Mouse (Mus musculus) lung, postnatal 4 days (tissue): ENCODE measurements around the gene Dazap1.

ENCODE experiments used
- DNase-seq, 2 experiments: peaks; one replicate each; pipeline ENCODE4 v3.0.0; 2021

Dazap1 gene

DNA sequence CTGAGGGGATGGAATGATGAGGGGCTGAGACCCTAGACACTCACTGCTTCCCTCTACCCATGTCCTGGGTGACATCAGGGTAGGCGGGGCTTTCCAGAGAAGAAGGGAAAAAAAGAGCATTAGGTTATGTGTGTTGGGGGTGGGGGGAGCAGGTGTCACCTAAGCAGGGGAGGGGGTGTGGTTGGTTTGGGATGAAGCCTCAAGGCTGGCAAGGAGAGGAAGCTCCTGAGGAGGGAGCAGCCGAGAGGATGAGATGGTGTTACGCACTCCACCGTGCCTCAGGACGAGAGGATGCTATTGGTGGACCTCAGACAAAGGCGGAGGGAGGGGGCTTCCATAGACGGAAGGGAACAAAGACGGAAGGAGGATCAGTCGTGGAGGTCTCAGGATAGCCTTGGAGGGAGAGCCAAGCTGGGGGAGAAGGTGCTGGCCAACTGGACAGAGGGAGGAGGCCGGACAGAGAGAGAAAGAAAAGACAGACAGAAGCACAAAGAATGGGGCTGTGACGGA lies 39.4 kb downstream of the Dazap1 start:
- DNase-seq: no peak

DNA sequence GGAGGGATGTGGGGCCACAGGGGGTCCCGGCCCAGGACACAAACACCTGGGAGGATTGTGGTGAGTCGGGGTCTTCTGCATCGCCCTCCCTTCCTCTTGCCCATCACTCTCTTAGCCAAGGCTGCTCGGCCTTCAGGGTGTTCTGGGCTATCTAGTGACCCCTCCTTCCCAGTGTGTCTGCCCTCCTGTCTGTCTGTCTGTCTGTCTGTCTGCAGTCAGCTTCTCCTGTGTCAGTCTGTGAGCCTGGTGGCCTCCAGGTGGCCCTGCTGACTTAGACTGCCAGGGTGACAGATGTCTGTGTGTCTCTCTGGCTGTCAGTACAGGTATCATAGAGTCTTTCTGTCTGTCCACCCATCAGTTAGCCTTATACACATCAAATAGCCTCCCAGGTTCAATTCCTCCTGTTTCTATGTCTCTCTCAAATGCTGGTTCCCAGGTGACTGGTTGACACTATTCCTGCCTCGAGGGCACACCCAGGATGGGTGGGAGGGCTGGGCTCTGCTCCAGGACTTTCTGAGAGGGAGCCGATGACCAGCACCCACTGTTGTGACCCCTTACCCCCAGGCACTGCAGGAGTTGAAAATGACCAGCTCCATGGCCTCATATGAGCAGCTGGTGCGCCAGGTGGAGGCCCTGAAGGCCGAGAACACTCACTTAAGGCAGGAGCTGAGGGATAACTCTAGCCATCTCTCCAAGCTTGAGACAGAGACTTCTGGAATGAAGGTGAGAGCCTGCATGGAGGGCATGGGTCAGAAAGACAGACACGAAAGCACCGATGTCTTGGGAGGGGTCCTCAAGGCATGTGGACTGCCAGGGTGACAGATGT lies 40.2 kb downstream of the Dazap1 start:
- DNase-seq: no peak

DNA sequence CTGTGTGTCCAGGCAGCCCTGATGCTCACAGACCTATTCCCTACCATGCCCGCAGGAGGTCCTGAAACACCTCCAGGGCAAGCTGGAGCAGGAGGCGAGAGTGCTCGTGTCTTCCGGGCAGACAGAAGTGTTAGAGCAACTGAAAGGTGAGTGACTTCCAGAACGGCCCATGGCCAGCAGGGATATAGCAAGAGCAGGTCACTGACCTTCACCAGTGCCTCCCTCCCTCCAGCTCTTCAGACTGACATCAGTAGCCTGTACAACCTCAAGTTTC lies 40.7 kb downstream of the Dazap1 start:
- no peak for DNase-seq

DNA sequence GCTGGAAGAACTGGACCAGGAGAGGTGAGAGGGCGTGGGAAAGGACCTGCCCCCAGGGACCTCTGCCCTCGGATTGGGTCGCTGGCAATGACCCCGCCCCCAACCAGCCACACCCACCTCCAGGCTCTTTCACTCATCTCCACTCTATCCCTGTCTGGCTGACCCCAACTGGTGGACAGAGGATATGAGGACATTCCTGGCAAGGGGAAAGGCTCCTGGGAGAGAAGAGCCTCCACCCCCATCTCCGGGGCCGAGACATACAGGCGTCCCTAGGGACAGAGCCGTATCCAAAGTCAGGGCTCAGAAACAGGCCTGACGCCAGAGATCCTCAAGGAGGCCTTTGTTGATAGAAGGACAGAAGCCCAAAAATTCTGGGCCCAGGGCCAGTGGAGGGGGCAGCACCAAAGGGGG lies 41.2 kb downstream of the Dazap1 start:
- DNase-seq: peak; percentile 84 to 92

DNA sequence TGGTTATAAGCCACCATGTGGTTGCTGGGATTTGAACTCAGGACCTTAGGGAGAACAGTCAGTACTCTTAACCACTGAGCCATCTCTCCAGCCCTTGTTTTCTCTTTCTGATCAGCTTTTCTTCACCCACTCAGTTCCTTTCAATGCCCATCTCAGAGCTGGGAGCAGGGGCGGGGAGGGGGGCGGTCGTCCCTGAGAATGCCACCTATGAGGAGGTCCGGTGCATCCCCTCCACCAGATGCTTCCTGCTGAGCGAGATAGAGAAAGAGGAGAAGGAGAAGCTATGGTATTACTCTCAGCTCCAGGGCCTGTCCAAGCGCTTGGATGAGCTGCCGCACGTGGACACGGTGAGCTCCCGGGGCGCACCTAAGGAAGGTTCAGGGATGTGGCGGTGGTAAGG lies 43.2 kb downstream of the Dazap1 start:
- DNase-seq: no peak

DNA sequence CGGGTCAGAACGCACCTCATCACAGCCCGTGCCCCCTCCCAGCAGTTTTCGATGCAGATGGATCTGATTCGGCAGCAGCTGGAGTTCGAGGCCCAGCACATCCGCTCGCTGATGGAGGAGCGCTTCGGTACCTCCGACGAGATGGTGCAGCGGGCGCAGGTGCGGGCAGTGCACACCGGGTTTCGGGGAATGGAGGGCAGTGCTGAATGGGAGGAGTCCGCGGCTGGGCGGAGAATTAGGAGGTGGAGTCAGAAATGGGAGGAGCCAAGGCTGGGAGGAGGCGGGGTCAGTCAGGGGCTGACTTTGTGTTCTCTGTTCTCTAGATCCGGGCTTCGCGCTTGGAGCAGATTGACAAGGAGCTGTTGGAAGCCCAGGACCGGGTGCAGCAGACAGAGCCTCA lies 43.6 kb downstream of the Dazap1 start:
- DNase-seq: peak; percentile 54 to 71

DNA sequence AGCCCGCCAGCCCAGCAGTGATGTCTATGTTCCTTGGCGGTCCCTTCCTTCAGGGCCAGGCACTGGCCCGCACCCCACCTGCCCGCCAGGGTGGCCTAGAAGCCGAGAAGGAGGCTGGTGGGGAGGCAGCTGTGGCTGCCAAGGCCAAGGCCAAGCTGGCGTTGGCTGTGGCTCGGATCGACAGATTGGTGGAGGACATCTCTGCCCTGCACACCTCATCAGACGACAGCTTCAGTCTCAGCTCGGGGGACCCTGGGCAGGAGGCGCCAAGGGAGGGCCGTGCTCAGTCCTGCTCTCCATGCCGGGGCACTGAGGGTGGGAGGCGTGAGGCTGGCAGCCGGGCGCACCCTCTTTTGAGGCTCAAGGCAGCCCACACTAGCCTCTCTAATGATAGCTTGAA lies 50.3 kb downstream of the Dazap1 start:
- no peak for DNase-seq

DNA sequence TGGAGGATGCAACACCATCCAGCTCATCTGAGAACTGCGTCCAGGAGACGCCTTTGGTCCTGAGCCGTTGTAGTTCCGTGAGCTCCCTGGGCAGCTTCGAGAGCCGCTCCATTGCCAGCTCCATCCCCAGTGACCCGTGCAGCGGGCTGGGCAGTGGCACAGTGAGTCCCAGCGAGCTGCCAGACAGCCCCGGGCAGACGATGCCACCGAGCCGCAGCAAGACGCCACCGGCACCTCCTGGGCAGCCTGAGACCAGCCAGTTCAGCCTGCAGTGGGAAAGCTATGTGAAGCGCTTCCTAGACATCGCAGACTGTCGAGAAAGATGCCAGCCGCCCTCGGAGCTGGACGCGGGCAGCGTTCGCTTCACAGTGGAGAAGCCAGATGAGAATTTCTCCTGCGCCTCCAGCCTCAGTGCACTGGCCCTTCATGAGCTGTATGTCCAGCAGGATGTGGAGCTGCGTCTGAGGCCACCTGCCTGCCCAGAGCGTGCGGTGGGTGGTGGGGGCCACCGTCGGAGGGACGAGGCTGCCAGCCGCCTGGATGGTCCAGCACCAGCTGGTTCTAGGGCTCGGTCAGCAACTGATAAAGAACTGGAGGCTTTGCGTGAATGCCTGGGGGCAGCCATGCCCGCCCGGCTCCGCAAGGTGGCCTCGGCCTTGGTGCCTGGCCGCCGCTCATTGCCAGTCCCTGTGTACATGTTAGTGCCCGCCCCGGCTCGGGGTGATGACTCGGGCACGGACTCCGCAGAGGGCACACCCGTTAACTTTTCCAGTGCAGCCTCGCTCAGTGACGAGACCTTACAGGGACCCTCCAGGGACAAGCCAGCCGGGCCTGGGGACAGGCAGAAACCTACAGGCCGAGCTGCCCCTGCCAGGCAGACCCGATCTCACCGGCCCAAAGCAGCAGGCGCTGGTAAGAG lies 51.6 kb downstream of the Dazap1 start:
- DNase-seq: no peak

DNA sequence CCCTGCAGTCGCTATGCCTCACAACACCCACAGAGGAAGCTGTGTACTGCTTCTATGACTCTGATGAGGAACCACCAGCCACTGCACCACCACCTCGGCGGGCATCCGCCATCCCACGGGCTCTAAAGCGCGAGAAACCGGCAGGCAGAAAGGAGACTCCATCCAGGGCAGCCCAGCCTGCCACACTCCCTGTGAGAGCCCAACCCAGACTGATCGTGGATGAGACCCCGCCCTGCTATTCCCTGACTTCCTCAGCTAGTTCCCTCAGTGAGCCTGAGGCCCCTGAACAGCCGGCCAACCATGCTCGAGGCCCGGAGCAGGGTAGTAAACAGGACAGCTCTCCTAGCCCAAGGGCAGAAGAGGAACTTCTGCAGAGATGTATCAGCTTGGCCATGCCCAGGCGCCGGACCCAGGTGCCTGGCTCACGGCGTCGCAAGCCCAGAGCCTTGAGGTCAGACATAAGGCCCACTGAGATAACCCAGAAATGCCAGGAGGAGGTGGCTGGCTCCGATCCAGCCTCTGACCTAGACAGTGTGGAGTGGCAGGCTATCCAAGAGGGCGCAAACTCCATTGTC lies 52.4 kb downstream of the Dazap1 start:
- peak in 1 of 2 experiments; percentile 31 for DNase-seq

DNA sequence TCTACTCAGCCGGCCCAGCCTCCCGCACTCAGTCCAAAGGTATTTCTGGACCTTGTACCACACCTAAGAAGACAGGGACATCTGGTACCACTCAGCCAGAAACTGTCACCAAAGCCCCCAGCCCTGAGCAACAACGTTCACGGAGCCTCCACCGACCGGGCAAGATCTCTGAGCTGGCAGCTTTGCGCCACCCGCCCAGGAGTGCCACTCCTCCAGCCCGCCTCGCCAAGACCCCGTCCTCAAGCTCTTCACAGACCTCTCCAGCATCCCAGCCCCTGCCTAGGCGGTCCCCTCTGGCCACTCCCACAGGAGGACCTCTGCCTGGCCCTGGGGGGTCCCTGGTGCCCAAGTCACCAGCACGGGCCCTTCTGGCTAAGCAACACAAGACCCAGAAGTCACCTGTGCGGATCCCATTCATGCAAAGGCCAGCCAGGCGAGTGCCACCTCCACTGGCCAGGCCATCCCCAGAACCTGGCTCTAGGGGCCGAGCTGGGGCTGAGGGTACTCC lies 53.3 kb downstream of the Dazap1 start:
- no peak for DNase-seq

DNA sequence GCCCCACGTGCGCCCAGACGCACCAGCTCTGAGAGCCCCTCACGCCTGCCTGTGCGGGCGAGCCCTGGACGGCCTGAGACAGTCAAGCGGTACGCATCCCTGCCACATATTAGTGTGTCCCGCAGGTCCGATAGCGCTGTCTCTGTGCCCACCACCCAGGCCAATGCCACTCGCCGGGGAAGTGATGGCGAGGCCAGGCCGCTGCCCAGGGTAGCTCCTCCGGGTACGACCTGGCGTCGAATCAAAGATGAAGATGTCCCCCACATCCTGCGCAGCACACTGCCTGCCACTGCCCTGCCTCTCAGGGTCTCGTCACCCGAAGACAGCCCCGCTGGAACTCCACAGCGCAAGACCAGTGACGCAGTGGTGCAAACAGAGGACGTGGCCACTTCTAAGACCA lies 54.0 kb downstream of the Dazap1 start:
- no peak for DNase-seq

DNA sequence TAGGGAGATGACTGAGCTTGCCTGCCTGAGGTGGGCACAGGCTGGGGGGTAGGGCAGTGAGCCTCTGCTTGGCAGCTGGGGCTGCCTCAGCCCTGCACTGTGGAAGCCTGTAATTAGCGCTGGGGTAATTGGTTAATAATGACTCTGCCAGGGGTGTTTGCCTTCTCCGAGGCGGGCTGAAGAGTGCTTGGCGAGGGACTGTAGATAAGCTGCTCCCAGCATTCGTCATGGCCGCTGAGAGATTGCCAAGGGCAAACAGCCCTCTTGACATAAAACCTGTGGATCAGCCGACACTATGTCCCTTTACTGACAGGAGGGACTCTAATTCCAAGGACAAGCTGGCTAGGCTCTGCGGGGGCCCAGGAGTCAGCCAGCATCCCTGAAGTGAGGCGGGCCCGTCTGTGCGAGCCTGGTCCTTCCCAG lies 55.1 kb downstream of the Dazap1 start:
- peak; percentile 41 to 60 for DNase-seq

DNA sequence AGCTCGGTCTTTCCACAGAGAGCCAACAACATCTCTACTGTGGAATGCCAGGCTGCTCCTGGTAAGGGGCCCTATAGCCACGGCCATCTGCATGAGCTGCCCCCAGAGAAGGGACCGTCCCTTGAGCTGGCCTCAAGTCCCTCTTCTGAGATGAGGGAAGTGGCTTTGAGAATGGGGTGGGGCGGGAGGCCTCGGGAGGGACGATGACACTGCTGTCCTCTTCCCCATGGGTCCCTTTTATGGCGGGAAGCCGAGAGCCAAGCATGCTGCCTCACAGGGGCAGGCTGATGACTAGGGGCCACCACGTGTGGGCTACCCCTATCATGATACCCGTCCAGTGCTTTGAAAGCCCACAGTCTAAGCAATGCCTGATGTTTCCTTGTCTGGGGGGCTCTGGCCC lies 55.7 kb downstream of the Dazap1 start:
- DNase-seq: no peak

DNA sequence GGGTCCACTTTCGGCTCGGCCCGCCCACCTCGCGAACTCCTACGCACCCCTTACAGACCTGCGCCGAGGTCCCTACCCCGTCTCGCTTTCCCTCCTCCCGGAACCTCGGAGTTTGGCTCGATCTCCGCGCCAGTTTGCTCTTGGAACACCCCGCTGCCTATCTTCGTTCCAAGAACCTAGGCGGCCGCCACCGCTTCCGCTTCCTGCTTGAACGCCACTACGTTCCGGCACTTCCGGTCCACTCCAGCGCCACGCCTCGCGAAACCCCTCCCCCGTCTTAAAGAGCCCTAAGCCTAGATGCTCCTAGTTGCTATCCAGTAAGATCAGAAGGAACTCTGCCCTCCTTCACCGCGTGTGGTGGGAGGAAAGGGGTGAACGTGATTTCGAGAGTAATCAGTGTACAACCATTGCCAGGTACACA lies 59.1 kb downstream of the Dazap1 start, which contains the start of gene 2310011J03Rik:
TSS of gene 2310011J03Rik (minus strand) at position 198 of the 421 bp plus-strand sequence.
- peak; percentile 93 to 94 for DNase-seq

DNA sequence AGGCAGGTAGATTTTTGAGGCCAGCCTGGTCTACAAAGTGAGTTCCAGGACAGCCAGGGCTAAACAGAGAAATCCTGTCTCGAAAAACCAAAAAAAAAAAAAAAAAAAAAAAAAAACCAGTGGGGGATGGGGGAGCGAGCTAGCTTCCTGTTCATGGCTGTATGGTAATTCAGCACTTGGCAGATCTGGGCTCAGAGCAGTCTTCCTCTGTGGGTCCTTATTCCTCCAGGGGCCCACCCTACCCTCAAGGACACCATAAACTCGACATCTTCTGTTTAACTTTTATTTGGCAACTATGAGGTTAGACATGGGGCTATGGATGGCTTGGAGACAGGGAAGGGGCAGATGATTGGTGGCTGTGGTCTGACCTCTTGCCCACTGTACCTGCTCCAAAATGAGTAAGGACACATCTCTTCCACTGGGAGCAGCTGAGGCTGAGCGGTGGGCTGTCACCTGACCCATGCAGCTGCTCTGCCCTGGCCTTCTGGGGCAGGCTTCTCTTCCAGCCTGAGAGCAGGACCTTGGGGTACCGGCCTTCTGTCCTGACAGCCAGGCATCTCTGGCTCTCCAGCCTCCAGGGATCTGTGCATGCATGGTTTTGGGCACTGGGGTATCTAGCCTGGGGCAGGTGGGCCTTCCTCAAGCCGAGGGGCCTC lies 59.9 kb downstream of the Dazap1 start:
- no peak for DNase-seq

DNA sequence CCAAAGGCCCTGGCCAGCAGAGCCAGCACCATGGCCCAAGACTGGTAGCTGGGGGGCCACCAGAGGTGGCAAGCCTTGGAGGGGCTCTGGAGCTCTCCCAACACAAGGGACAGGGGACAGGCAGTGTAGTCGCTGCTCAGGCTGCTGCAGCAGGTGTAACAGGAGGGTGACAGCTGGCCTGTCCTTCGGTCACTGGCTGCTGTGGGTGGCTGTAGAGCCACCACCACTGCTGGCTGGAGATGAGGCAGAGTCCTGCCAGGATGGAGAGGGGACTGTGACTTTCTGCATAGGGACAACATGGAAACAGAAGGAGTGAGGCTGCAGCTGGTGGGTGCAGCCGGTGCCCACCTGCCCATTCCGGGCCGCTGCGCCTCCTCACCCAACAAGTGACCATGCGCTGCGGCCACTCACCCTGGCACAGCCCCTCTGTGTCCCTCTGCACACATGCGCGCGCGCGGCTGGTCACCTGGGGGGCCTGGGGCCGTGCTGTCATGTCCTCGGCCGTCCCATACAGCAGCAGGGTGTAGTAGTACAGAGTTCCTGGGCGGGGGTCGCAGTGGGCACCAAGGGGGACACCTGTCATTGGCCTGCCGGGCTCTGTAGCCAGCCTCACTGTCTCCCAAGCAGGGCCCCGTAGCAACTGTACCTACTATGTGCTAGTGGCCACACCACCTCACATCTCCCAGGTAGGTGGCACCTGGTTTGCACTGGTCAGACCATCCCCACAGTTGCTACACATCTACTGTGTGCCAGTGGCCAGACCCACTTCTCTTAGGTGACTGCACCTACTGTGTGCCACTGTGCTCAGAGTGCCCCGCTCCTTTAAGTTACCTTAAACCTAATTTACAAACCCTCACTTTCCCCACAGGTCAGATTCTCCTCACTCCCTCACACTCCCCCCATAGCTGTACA lies 60.6 kb downstream of the Dazap1 start:
- no peak for DNase-seq

DNA sequence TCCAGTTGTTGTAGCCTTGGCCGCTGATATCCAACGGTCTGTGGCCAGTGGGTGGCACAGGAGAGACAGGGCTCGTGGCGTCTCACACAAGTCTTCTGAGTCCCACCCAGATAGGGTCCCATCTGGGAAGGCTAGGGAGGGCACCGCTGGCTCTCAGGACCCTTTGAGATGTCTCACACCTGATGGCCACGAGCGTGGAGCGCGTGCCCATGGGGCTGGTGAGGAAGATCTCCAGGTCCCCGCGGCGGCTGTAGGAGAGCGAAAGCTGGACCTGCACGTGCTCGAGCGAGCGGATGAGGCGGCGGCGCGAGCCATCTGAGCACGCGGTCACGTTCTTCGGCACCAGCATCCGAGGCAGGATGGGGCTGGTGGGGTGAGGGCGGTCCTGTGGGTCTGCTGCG lies 61.5 kb downstream of the Dazap1 start:
- peak; percentile 45 to 50 for DNase-seq

DNA sequence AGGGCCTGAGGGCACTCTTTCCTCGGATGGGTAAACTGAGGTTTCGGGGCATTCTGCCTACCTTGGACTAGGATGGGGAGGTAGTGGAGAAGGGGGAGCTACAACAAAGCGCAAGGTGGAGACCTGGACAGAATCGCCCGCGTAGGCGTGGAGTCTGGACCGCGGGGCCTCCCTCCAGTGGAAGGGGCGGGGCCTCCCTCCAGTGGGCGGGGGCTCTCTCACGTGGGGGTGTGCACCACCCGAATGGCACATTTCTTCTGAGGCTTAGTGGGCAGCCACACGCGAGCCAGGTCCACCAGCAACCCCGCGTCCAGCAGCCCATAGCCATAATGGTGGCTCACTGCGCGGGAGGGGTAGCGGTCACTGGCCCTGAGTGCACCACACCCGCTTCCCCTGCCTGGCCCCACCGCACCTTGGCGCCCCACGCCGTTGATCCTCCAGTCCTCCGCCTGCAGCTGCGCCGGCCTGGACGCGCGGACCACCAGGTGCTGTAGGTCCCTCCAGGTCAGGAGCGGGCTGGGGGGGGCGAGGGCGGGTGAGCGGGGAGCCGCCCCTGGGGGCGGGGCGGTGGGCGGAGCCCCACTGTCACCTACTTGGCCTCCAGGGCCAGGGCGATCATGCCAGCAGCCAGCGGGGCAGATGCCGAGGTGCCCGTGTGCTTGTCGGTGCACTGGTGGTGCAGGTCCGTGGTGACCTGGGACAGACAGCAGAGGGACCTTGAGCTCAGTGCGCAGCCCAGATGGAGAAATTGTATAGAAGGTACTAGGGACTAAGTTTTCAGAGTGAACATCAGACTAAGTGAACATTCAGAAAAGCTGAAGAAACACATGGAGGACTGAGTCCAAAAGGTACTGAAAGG lies 62.2 kb downstream of the Dazap1 start:
- DNase-seq: peak; percentile 81 to 82

DNA sequence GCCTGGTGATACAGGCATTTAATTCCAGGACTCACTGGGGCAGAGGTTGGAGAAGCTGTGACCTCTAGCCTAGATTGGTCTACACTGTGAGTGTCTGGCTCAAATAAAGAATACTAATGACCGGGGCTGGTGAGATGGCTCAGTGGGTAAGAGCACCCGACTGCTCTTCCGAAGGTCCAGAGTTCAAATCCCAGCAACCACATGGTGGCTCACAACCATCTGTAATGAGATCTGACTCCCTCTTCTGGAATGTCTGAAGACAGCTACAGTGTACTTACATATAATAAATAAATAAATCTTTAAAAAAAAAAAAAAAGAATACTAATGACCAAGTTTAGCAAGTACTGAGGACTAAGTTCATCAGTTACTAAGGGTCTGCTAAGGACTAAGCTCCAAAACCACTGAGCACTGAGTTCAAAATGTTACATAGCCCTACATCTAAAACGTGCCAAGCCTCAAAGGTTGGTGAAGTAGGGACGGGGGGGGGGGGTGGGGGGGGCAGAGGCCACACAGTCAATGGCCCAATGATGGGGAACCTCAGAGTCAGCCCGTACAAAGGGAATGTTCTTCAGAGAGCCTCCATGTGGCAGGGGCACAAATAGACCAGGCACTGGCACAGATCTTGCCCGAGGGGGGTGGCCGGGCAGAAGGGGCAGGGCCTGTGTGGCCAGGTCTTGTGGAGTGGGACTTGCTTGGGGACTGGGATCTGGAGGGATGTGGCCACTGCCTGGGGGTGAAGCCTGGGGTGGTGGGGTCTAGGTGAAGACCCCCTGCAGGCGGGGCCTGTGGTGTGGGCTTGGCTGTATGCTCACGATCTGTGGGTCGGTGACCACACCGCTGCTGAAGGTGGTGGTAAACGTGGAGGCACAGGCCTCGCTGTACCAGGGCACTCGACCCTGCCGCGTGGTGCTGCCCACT lies 63.1 kb downstream of the Dazap1 start:
- DNase-seq: no peak
